Mouse (Mus musculus) gastrocnemius, adult 2 months (tissue): Measurements from ENCODE around the gene Mctp1. TPM values are rescaled to one million over a fixed set of nuclear protein-coding genes. Genes with fewer than 3 reads are reported as not detected.

Experiments
- DNase-seq: peaks from one replicate; pipeline ENCODE4 v3.0.0; 2022
- H3K27ac ChIP-seq: fragments of 200-600 bp; 2 replicates; pipeline ENCODE4 v1.8.1; 2022; ENCODE audit warnings: mild to moderate bottlenecking
- H3K4me3 ChIP-seq: fragments of 200-600 bp; 2 replicates; pipeline ENCODE4 v1.8.1; 2022; ENCODE audit warnings: mild to moderate bottlenecking, moderate library complexity
- CTCF ChIP-seq: fragments of 200-600 bp; IDR thresholded peaks from 2 replicates; pipeline ENCODE4 v1.8.1; 2022; ENCODE audit warnings: antibody characterized with exemption, mild to moderate bottlenecking, moderate library complexity
- intact Hi-C: fragments of 180-260 bp; cut with DNase I; formaldehyde crosslinking; loops from one replicate; pipeline ENCODE4 v1.15.1; 2025
- total RNA-seq, 2 experiments: library from RNA; stranded (reverse); gene quantifications; 2 replicates each; pipeline ENCODE4 v1.2.3; 2021

Gene Mctp1
- total RNA-seq, 2 experiments from 2014 or later, result 0.75 to 1.5 TPM

- no peak for DNase-seq
- Histone ChIP-seq H3K27ac (no peak overlapping the region), H3K4me3 (no peak overlapping the region)
- no peak for TF ChIP-seq CTCF
- intact Hi-C loops, result no loop called here
Observed at GRCm38 (mm10) chr13:76591189-76591588, 206.9 kb downstream of the Mctp1 start.

- Histone ChIP-seq H3K4me3 (no peak overlapping the region), H3K27ac (no peak overlapping the region)
- DNase-seq, result no peak
- no peak for TF ChIP-seq CTCF
- intact Hi-C loops, result no loop called here
Observed at GRCm38 (mm10) chr13:76591692-76592091, 207.4 kb downstream of the Mctp1 start.

GRCm38 (mm10) chr13:76592908-76593307 lies 208.6 kb downstream of the Mctp1 start:
- no peak for DNase-seq
- TF ChIP-seq CTCF, result no peak
- intact Hi-C loops, result no loop called here
- no peak overlapping the region for H3K27ac ChIP-seq
- H3K4me3 ChIP-seq, result no peak overlapping the region

GRCm38 (mm10) chr13:76597005-76597404 lies 212.7 kb downstream of the Mctp1 start:
- DNase-seq, result no peak
- H3K27ac ChIP-seq, result no peak overlapping the region
- no peak for TF ChIP-seq CTCF
- intact Hi-C loops, result no loop called here
- no peak overlapping the region for H3K4me3 ChIP-seq

- intact Hi-C loops, result no loop called here
- Histone ChIP-seq H3K4me3 (no peak overlapping the region), H3K27ac (no peak overlapping the region)
- no peak for DNase-seq
- TF ChIP-seq CTCF, result no peak
Observed at GRCm38 (mm10) chr13:76609425-76609824, 225.1 kb downstream of the Mctp1 start.

- H3K4me3 ChIP-seq, result no peak overlapping the region
- intact Hi-C loops, result no loop called here
- no peak for TF ChIP-seq CTCF
- DNase-seq, result no peak
- H3K27ac ChIP-seq, result no peak overlapping the region
Observed at GRCm38 (mm10) chr13:76611499-76611898, 227.2 kb downstream of the Mctp1 start.

- TF ChIP-seq CTCF, result no peak
- no peak for DNase-seq
- Histone ChIP-seq H3K27ac (no peak overlapping the region), H3K4me3 (no peak overlapping the region)
- intact Hi-C loops, result no loop called here
Observed at GRCm38 (mm10) chr13:76620111-76620510, 235.8 kb downstream of the Mctp1 start.

GRCm38 (mm10) chr13:76620525-76620924 lies 236.2 kb downstream of the Mctp1 start:
- intact Hi-C loops, result no loop called here
- Histone ChIP-seq H3K4me3 (no peak overlapping the region), H3K27ac (no peak overlapping the region)
- no peak for TF ChIP-seq CTCF
- DNase-seq, result no peak

- no peak for TF ChIP-seq CTCF
Observed at GRCm38 (mm10) chr13:76633707-76634106, 249.4 kb downstream of the Mctp1 start.

GRCm38 (mm10) chr13:76638282-76638681 lies 253.9 kb downstream of the Mctp1 start:
- H3K4me3 ChIP-seq, result no peak overlapping the region
- no peak for DNase-seq
- intact Hi-C loops, result no loop called here
- no peak for TF ChIP-seq CTCF
- H3K27ac ChIP-seq, result no peak overlapping the region

More at GRCm38 (mm10) chr13:76633707-76634106, 249.4 kb downstream of the Mctp1 start:
- intact Hi-C loops, result no loop called here
- Histone ChIP-seq H3K27ac (no peak overlapping the region), H3K4me3 (no peak overlapping the region)
- no peak for DNase-seq

GRCm38 (mm10) chr13:76659523-76659922 lies 275.2 kb downstream of the Mctp1 start:
- Histone ChIP-seq H3K27ac (no peak overlapping the region), H3K4me3 (no peak overlapping the region)
- no peak for TF ChIP-seq CTCF
- intact Hi-C loops, result no loop called here
- DNase-seq, result no peak

GRCm38 (mm10) chr13:76681286-76681685 lies 297.0 kb downstream of the Mctp1 start:
- intact Hi-C loops, result no loop called here
- DNase-seq, result no peak
- H3K27ac ChIP-seq, result no peak overlapping the region

GRCm38 (mm10) chr13:76689349-76689748 lies 305.0 kb downstream of the Mctp1 start:
- intact Hi-C loops, result no loop called here
- no peak overlapping the region for H3K27ac ChIP-seq
- TF ChIP-seq CTCF, result no peak
- H3K4me3 ChIP-seq, result no peak overlapping the region
- no peak for DNase-seq

More at GRCm38 (mm10) chr13:76681286-76681685, 297.0 kb downstream of the Mctp1 start:
- peak; percentile 63 for TF ChIP-seq CTCF
- H3K4me3 ChIP-seq, result no peak overlapping the region

GRCm38 (mm10) chr13:76690143-76690542 lies 305.8 kb downstream of the Mctp1 start:
- no peak for TF ChIP-seq CTCF
- intact Hi-C loops, result no loop called here

More at GRCm38 (mm10) chr13:76690143-76690542, 305.8 kb downstream of the Mctp1 start:
- DNase-seq, result no peak
- H3K27ac ChIP-seq, result no peak overlapping the region
- no peak overlapping the region for H3K4me3 ChIP-seq
